Mouse (Mus musculus): ENCODE results near the gene Smbd1. TPM values are rescaled to one million over a fixed set of nuclear protein-coding genes. Genes with fewer than 3 reads are reported as not detected.

Gene Smbd1
- not detected in 2 replicates for polyA plus RNA-seq (2016; fragmentation: Nextera tagmentation; extraction: Ambion mirVana)

- Histone ChIP-seq H3K27ac (no peak within 1 kb of the TSS), H3K4me2 (replicated peaks) (no peak within 1 kb of the TSS), H3K9me3 (replicated peaks) (no peaks in the 10 kb centered on the region), H3K9ac (no peak within 1 kb of the TSS), H3K36me3 (no peaks in the 10 kb centered on the region), H3K4me3 (no peak within 1 kb of the TSS), H3K27me3 (peaks cover 2% of the 10 kb centered on the region; the same call in 1 of the 2 replicates), H3K4me1 (peaks cover 17% of the 10 kb centered on the region)
- ATAC-seq (ENCODE audit: low FRiP score) = no peak
- WGBS = 89% methylated on average over 4 of the region's 4 CpGs
Observed at GRCm38 (mm10) chr16:32810321-32810720, at the start of gene Smbd1. Gene Smbd1 (minus strand): TSS chr16:32810477.

- Histone ChIP-seq H3K36me3 (peaks cover 12% of the 10 kb centered on the region; the same call in 1 of the 2 replicates), H3K4me3 (no peak overlapping the region), H3K4me1 (no peaks in the 10 kb centered on the region), H3K27me3 (no peaks in the 10 kb centered on the region), H3K27ac (no peak overlapping the region), H3K4me2 (replicated peaks) (no peak overlapping the region), H3K9me3 (replicated peaks) (no peaks in the 10 kb centered on the region), H3K9ac (no peak overlapping the region)
- 80% methylated on average over 12 of the region's 12 CpGs for WGBS
- no peak for ATAC-seq (ENCODE audit: low FRiP score)
Observed at GRCm38 (mm10) chr16:32858771-32859636, 48.7 kb upstream of the Smbd1 start.

- Histone ChIP-seq H3K27me3 (no peaks in the 10 kb centered on the region), H3K9me3 (replicated peaks) (no peaks in the 10 kb centered on the region), H3K4me1 (no peaks in the 10 kb centered on the region), H3K4me2 (replicated peaks) (no peak overlapping the region), H3K36me3 (peaks cover 14% of the 10 kb centered on the region; the same call in 1 of the 2 replicates), H3K9ac (no peak overlapping the region), H3K4me3 (no peak overlapping the region), H3K27ac (no peak overlapping the region)
- no peak for ATAC-seq (ENCODE audit: low FRiP score)
- WGBS = 75% methylated on average over 4 of the region's 4 CpGs
Observed at GRCm38 (mm10) chr16:32858356-32858755, 48.1 kb upstream of the Smbd1 start.

GRCm38 (mm10) chr16:32856751-32857150 lies 46.5 kb upstream of the Smbd1 start:
- no peak for ATAC-seq (ENCODE audit: low FRiP score)
- H3K9me3 ChIP-seq (replicated peaks) = no peaks in the 10 kb centered on the region
- peaks cover 18% of the 10 kb centered on the region; the same call in 1 of the 2 replicates for H3K36me3 ChIP-seq
- H3K4me3 ChIP-seq = no peak overlapping the region
- no peak overlapping the region for H3K9ac ChIP-seq
- H3K27ac ChIP-seq = no peak overlapping the region
- 86% methylated on average over 3 of the region's 3 CpGs for WGBS
- no peak overlapping the region for H3K4me2 ChIP-seq (replicated peaks)
- H3K27me3 ChIP-seq = no peaks in the 10 kb centered on the region
- H3K4me1 ChIP-seq = no peaks in the 10 kb centered on the region

- Histone ChIP-seq H3K9ac (no peak overlapping the region), H3K4me1 (no peaks in the 10 kb centered on the region), H3K27me3 (no peaks in the 10 kb centered on the region), H3K4me2 (replicated peaks) (no peak overlapping the region), H3K4me3 (no peak overlapping the region), H3K27ac (no peak overlapping the region), H3K36me3 (peaks cover 21% of the 10 kb centered on the region), H3K9me3 (replicated peaks) (no peaks in the 10 kb centered on the region)
- ATAC-seq (ENCODE audit: low FRiP score) = no peak
- WGBS = 83% methylated on average over 2 of the region's 2 CpGs
Observed at GRCm38 (mm10) chr16:32854050-32854571, 43.8 kb upstream of the Smbd1 start.

DNA sequence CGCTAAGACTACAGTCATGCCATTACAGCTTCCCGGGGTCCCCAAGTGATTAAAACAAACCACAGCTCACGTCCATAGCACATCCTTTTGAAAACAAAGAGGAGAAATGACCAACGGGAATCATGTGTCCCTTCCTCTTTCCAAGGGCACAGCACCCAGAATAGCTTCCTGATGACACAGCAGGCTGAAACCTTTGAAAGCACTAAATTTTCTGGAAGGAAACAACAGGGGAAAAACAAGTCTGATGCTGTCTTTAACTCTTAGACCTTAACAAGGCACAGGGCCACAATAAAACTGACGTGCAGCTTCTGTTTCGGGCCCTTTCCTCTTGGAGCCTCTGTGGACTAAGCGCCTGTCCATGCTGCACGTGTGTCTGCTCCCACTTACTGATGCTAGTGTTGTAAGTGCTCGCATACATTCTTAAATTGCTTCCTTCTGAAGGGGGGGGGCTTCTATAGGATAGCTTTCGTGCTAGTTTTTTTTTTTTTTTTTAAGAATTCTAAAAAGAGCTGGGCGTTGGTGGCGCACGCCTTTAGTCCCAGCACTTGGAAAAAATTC lies 43.3 kb upstream of the Smbd1 start:
- no peak overlapping the region for H3K9ac ChIP-seq
- no peaks in the 10 kb centered on the region for H3K9me3 ChIP-seq (replicated peaks)
- no peak for ATAC-seq (ENCODE audit: low FRiP score)
- no peak overlapping the region for H3K4me3 ChIP-seq
- H3K36me3 ChIP-seq = peaks cover 24% of the 10 kb centered on the region
- no peak overlapping the region for H3K4me2 ChIP-seq (replicated peaks)
- no peak overlapping the region for H3K27ac ChIP-seq
- no peaks in the 10 kb centered on the region for H3K4me1 ChIP-seq
- 83% methylated on average over 13 of the region's 13 CpGs for WGBS
- H3K27me3 ChIP-seq = no peaks in the 10 kb centered on the region

DNA sequence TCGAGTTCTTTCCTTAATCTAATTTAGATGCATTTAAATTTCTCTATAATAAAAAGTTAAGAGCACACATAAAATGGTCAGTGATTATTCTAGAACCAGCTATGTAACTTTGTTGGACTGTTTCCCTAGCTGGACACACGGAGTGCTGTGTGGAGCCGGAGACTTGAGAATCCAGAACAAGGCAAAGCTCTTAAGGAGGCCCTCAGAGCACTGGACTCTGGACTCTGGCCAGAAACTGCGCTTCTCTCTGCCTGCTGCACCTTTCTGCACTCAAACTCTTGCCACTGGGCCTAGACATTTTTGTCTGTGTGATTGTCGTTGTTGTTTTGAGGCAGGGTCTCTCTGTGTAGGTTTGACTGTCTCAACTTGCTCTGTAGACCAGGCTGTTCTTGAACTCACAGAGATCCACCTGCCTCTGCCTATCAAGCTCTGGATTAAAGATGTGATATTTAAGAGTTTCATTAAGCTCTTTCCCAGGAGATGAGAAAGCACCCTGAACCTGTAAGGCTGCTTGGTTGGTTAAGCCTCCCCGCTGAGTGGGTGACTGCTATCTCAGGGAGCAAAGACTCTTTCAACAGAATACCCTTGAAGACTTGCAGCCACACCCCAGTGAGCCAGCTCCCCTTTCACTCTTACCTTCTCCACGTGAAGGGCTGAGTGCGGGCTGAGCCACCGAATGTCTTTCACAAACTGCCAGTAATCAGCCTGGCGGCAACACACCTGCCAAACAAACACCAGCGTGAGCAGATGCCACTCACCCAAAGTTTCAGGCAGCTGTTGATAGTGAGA lies 39.0 kb upstream of the Smbd1 start:
- H3K9me3 ChIP-seq (replicated peaks) = no peaks in the 10 kb centered on the region
- no peak overlapping the region for H3K4me2 ChIP-seq (replicated peaks)
- WGBS = 96% methylated on average over 11 of the region's 11 CpGs
- no peaks in the 10 kb centered on the region for H3K4me1 ChIP-seq
- peaks cover 52% of the 10 kb centered on the region for H3K36me3 ChIP-seq
- H3K27ac ChIP-seq = no peak overlapping the region
- no peak overlapping the region for H3K9ac ChIP-seq
- H3K4me3 ChIP-seq = no peak overlapping the region
- ATAC-seq (ENCODE audit: low FRiP score) = no peak
- H3K27me3 ChIP-seq = no peaks in the 10 kb centered on the region

DNA sequence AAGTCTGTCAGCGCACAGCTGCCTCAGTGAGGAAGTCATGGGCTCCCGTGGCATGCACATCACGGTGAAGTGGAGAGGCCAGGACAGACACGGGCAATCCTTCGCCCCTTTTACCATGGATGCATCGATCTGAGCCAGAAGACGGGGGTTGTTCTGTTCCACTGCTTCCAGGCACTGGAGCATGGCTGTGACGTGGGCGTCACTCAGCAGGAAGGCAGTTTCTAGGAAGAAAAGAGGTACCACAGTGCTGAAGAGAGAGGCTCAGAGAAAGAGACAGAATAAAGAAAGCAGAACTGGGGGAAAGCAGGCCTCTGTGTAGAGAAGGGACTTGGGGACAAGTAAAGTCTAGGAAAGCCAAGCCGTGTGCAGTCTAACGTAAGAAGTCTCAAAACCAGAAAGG lies 36.8 kb upstream of the Smbd1 start:
- H3K4me3 ChIP-seq = no peak overlapping the region
- H3K27me3 ChIP-seq = no peaks in the 10 kb centered on the region
- 84% methylated on average over 11 of the region's 11 CpGs for WGBS
- H3K9ac ChIP-seq = no peak overlapping the region
- ATAC-seq (ENCODE audit: low FRiP score) = no peak
- H3K9me3 ChIP-seq (replicated peaks) = no peaks in the 10 kb centered on the region
- no peaks in the 10 kb centered on the region for H3K4me1 ChIP-seq
- peaks cover 66% of the 10 kb centered on the region for H3K36me3 ChIP-seq
- H3K27ac ChIP-seq = no peak overlapping the region
- H3K4me2 ChIP-seq (replicated peaks) = no peak overlapping the region

DNA sequence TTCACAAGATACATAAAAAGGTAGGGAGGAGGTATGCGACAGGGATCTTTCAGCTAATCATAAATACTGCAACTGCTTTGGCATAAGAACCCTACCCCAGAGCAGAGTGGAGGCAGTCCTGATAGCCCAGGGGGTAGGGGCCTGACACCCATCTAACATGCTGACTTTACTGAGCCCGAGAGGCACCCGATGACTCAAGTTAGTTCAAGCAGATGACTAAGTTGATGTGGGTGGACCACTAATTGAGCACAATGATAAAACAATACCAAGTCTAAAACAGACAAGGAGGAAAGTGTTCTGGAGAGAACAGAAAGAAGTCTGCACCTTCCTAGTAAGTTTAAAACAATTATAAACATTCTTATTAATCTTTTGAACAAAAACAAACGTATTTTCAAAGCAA lies 21.2 kb upstream of the Smbd1 start:
- Histone ChIP-seq H3K4me3 (no peak overlapping the region), H3K36me3 (peaks cover 53% of the 10 kb centered on the region), H3K4me1 (no peaks in the 10 kb centered on the region), H3K4me2 (replicated peaks) (no peak overlapping the region), H3K9ac (no peak overlapping the region), H3K27ac (no peak overlapping the region), H3K27me3 (no peaks in the 10 kb centered on the region), H3K9me3 (replicated peaks) (no peaks in the 10 kb centered on the region)
- no peak for ATAC-seq (ENCODE audit: low FRiP score)
- 87% methylated on average over 4 of the region's 4 CpGs for WGBS

DNA sequence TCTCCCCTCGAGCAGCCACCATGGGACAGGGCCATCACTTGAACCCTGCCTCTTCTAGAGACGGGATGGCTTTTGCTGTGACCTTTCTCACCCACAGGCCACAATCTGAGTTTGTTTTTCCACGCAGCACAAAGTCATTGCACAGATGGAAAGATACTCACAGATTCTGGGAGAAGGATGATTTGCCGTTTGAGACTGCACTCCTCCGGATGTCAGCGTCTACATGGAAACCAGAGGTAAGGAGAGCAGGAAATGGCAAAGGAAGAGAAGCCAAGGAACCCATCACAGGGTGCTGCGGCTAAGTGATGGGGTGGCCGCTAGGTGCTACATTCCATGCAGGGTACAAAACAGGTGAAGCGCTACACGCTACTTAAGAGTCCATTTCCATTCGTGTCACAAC lies 18.8 kb upstream of the Smbd1 start:
- Histone ChIP-seq H3K36me3 (peaks cover 56% of the 10 kb centered on the region), H3K4me1 (no peaks in the 10 kb centered on the region), H3K27me3 (no peaks in the 10 kb centered on the region), H3K4me2 (replicated peaks) (no peak overlapping the region), H3K4me3 (no peak overlapping the region), H3K9ac (no peak overlapping the region), H3K9me3 (replicated peaks) (no peaks in the 10 kb centered on the region), H3K27ac (no peak overlapping the region)
- no peak for ATAC-seq (ENCODE audit: low FRiP score)
- WGBS = 88% methylated on average over 11 of the region's 11 CpGs

DNA sequence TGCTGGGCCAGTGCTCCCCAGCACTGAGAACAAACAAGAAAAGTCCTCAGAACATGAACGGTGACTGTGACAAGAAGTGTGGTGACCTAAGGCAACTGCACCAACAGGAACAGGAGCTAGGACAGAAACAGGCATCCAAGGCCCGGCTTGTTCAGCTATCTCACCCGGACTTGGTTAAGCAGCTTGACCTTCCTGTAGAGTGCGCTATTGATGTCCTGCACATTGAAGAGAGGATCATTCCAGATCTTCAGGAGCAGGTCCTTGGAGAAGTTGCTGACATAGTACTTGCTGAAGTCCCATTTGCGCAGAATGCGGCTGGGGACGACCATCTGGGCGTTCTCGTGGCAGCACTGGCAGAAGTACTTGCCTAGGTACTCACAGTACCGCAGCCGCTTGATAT lies 16.2 kb upstream of the Smbd1 start:
- WGBS = 95% methylated on average over 11 of the region's 11 CpGs
- Histone ChIP-seq H3K4me3 (no peak overlapping the region), H3K36me3 (peaks cover 73% of the 10 kb centered on the region), H3K27me3 (no peaks in the 10 kb centered on the region), H3K4me2 (replicated peaks) (no peak overlapping the region), H3K4me1 (no peaks in the 10 kb centered on the region), H3K9ac (no peak overlapping the region), H3K9me3 (replicated peaks) (no peaks in the 10 kb centered on the region), H3K27ac (no peak overlapping the region)
- no peak for ATAC-seq (ENCODE audit: low FRiP score)

DNA sequence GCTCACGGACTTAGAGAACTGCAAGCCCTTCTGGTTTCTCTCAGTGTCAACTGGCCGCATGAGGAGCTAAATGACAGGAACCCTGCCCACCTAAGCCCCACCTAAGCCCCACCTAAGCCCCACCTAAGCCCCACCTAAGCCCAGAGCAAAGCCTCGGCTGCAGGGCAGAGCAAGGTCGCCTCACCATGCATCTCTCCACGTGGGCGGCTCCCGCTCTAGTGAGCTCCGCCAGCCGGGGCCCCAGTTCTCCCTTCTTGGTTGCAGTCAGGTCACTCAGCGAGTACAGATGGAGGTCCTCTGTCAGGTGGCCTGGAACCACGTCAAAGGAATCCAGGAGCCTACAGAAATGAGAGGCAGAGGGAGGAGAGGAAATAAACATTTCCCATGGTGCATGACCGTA lies 15.1 kb upstream of the Smbd1 start:
- H3K36me3 ChIP-seq = peaks cover 73% of the 10 kb centered on the region
- no peaks in the 10 kb centered on the region for H3K4me1 ChIP-seq
- no peak for ATAC-seq (ENCODE audit: low FRiP score)
- no peak overlapping the region for H3K4me3 ChIP-seq
- no peak overlapping the region for H3K9ac ChIP-seq
- H3K27me3 ChIP-seq = no peaks in the 10 kb centered on the region
- 80% methylated on average over 12 of the region's 12 CpGs for WGBS
- no peak overlapping the region for H3K27ac ChIP-seq
- no peaks in the 10 kb centered on the region for H3K9me3 ChIP-seq (replicated peaks)
- H3K4me2 ChIP-seq (replicated peaks) = no peak overlapping the region

All from hindbrain, embryonic 12.5 days (tissue).